Mouse (Mus musculus) spleen, adult 2 months (tissue): ENCODE results near the gene Aox3.

Source experiments
- CTCF ChIP-seq: fragments of 200-500 bp; IDR thresholded peaks from 2 replicates; pipeline ENCODE4 v1.5.1; 2011; ENCODE audit warnings: mild to moderate bottlenecking, inconsistent platforms; ENCODE audit not compliant: insufficient read depth, insufficient read length, insufficient replicate concordance; ENCODE audit errors: extremely low read depth
- POLR2A ChIP-seq: fragments of 200-500 bp; IDR thresholded peaks from 2 replicates; pipeline ENCODE4 v1.6.1; 2011; ENCODE audit warnings: low read depth, low read length, inconsistent platforms

- no peak for TF ChIP-seq POLR2A
- TF ChIP-seq CTCF = no peak
Observed at GRCm38 (mm10) chr1:58238961-58239360, 126.0 kb downstream of the Aox3 start.
